Mouse (Mus musculus): Measurements from ENCODE around the gene Pkp4. TPM values are rescaled to one million over a fixed set of nuclear protein-coding genes. Genes with fewer than 3 reads are reported as not detected.
A peak's percentile ranks its signal among the peaks of the same experiment; 100 is the strongest.

The Pkp4 gene
- polyA plus RNA-seq, 1 experiment from 2014 or later, result 7.7 TPM

DNA sequence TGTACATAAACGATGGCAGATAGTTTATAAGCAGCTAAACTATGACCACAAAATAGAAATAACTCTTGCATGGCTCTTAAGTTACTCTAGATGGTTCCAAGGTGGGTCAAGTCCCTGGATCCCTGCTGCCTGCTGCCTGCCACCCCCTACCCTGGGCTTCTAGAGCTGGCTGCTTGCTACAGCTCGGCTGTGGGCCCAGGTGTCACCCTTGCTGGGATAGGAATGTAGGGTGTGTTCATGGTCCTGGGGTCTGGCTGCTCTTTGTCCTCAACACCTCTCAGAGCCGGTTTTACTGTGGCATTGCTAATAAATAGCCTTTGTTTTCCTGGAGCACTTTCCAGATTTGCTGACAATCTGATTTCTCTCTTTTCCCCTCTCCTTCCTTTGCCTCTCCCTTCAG is 189.4 kb downstream of the Pkp4 start:
- Histone ChIP-seq H3K27ac (ENCODE audit: low read depth) (no peak overlapping the region), H3K27me3 (ENCODE audit: insufficient read depth, low read length) (no peaks in the 10 kb centered on the region), H3K9ac (replicated peaks) (no peak overlapping the region), H3K4me1 (ENCODE audit: insufficient read depth) (0 out of 2 replicates have a peak, but pooled peaks cover 3% of the 10 kb centered on the region), H3K36me3 (replicated peaks; ENCODE audit: insufficient read depth, low read length) (peaks cover 11% of the 10 kb centered on the region), H3K4me2 (ENCODE audit: low read depth, low read length) (no peak overlapping the region), H3K4me3 (ENCODE audit: low read depth, low read length) (no peak overlapping the region), H3K9me3 (ENCODE audit: low read length) (no peaks in the 10 kb centered on the region)
- 66% methylated on average over 3 of the region's 3 CpGs for WGBS (ENCODE audit: insufficient replicate concordance)
- DNase-seq, result no peak
- no peak for ATAC-seq
- TF ChIP-seq CTCF (IDR thresholded peaks at IDR 0.05; ENCODE audit: low read depth) (no peak), EP300 (IDR thresholded peaks at IDR 0.05; ENCODE audit: low read depth) (no peak)

DNA sequence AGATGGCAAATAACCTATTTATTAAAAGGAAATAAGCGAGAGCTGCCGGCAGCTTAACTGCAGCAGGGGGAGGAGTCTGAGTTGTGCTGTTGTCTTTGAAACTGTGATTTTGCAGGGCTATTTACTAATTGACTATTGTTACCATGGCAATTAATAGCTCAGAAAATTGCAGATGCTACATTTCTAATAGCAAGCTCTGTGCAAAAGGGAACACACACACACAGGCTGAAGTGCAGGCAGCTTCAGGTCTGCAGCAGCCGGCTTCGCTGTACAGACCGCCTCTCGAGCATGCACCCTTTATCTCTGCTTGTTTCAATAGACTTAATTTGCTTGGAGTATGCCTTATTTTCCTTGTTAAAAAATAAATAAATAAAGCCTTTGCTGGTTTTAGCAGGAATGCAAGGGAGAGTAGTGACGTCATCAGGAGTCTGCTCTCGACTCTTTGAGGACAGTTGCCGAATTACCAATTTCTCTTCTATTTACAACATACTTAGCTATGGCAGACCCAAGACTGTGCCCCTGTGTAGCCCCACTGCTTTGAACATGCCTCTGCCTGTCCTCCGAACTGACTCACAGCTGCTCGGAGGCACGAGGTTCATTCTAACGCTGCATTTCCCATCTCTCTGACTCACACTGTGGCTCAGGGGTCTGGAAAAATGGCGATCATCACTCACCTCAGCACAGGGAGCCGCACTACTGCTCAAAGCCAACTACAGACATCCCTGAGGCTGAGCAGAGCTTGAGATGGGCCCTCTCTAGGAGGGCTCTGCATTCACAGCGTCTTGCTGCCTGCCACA is 190.9 kb downstream of the Pkp4 start:
- 81% methylated on average over 16 of the region's 16 CpGs for WGBS (ENCODE audit: insufficient replicate concordance)
- Histone ChIP-seq H3K4me3 (ENCODE audit: low read depth, low read length) (no peak overlapping the region), H3K27ac (ENCODE audit: low read depth) (no peak overlapping the region), H3K4me2 (ENCODE audit: low read depth, low read length) (no peak overlapping the region), H3K9ac (replicated peaks) (no peak overlapping the region), H3K36me3 (replicated peaks; ENCODE audit: insufficient read depth, low read length) (peaks cover 11% of the 10 kb centered on the region), H3K27me3 (ENCODE audit: insufficient read depth, low read length) (no peaks in the 10 kb centered on the region), H3K9me3 (ENCODE audit: low read length) (no peaks in the 10 kb centered on the region), H3K4me1 (ENCODE audit: insufficient read depth) (0 out of 2 replicates have a peak, but pooled peaks cover under 1% of the 10 kb centered on the region)
- no peak for ATAC-seq
- no peak for DNase-seq
- TF ChIP-seq EP300 (IDR thresholded peaks at IDR 0.05; ENCODE audit: low read depth) (no peak), CTCF (IDR thresholded peaks at IDR 0.05; ENCODE audit: low read depth) (no peak)

DNA sequence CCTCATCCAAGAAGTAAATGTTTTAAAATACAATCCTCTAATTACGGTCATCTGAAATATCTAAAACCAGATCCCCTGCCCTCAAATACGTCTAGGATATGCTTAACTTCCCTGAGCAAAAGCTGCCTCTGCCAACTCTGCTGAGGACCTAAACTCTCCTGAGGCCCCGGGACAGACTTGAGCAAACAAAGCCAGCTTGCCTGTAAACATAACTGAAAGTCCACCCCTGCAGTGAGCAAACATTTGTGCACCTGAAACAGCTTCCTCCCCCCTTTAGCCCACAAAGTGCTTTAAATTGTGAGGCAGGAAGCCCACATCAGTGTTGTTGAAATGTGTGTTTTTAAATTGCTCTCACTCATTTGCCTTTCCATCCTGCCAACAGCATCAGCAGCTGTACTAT is 193.2 kb downstream of the Pkp4 start:
- peak overlapping the region; percentile 47 for H3K4me2 ChIP-seq (ENCODE audit: low read depth, low read length)
- peak overlapping the region; percentile 76 for H3K27ac ChIP-seq (ENCODE audit: low read depth)

DNA sequence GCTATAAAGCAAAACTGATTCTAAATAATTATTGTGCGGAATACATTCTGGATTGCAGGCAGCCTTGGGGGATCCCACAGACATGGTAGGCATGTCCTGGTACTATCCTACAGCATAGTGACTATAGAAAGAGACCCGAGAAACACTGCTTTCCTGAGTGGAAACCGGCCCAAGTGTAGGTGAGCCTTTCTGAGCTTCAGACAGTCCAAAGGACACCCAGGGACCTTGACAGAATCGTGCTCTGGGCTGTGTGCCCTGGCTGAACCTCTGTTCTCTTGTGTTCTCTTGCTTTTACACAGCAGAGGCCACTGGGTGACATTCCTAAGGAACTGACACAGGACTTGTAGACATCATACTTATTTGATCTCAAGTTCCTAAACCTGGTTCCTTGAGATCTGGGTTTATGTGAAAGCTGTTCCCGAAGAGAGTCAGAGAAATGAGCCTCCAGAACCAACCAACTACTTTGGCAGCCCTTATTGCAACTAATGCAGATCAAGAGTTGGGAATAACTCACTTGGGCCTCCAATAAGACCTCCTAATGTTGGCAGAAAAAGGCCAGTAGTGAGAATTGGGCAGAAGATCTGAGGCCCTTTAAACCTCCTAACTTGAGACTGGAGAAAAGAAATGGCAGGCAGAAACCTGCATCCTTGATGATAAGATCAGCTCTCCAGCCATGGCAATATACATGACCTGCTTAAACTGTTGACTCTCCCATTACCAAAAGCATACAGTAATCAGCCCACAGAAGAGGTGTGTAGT is 195.1 kb downstream of the Pkp4 start:
- Histone ChIP-seq H3K27ac (ENCODE audit: low read depth) (no peak overlapping the region), H3K36me3 (replicated peaks; ENCODE audit: insufficient read depth, low read length) (peaks cover 3% of the 10 kb centered on the region), H3K9me3 (ENCODE audit: low read length) (no peaks in the 10 kb centered on the region), H3K27me3 (ENCODE audit: insufficient read depth, low read length) (no peaks in the 10 kb centered on the region), H3K9ac (replicated peaks) (no peak overlapping the region), H3K4me2 (ENCODE audit: low read depth, low read length) (no peak overlapping the region), H3K4me3 (ENCODE audit: low read depth, low read length) (no peak overlapping the region), H3K4me1 (ENCODE audit: insufficient read depth) (no peaks in the 10 kb centered on the region)
- TF ChIP-seq EP300 (IDR thresholded peaks at IDR 0.05; ENCODE audit: low read depth) (no peak), CTCF (IDR thresholded peaks at IDR 0.05; ENCODE audit: low read depth) (no peak)
- DNase-seq (no peak), ATAC-seq (no peak)
- WGBS (ENCODE audit: insufficient replicate concordance), result 70% methylated on average over 5 of the region's 5 CpGs

More for the DNA sequence above, 193.2 kb downstream of the Pkp4 start:
- Histone ChIP-seq H3K9me3 (ENCODE audit: low read length) (no peaks in the 10 kb centered on the region), H3K4me1 (ENCODE audit: insufficient read depth) (no peaks in the 10 kb centered on the region), H3K27me3 (ENCODE audit: insufficient read depth, low read length) (no peaks in the 10 kb centered on the region), H3K36me3 (replicated peaks; ENCODE audit: insufficient read depth, low read length) (peaks cover 7% of the 10 kb centered on the region), H3K4me3 (ENCODE audit: low read depth, low read length) (no peak overlapping the region), H3K9ac (replicated peaks) (no peak overlapping the region)
- ATAC-seq, result peak; percentile 82
- TF ChIP-seq CTCF (IDR thresholded peaks at IDR 0.05; ENCODE audit: low read depth), result no peak
- no peak for TF ChIP-seq EP300 (IDR thresholded peaks at IDR 0.05; ENCODE audit: low read depth)
- WGBS (ENCODE audit: insufficient replicate concordance), result 57% methylated on average over 3 of the region's 3 CpGs
- DNase-seq, result no peak

DNA sequence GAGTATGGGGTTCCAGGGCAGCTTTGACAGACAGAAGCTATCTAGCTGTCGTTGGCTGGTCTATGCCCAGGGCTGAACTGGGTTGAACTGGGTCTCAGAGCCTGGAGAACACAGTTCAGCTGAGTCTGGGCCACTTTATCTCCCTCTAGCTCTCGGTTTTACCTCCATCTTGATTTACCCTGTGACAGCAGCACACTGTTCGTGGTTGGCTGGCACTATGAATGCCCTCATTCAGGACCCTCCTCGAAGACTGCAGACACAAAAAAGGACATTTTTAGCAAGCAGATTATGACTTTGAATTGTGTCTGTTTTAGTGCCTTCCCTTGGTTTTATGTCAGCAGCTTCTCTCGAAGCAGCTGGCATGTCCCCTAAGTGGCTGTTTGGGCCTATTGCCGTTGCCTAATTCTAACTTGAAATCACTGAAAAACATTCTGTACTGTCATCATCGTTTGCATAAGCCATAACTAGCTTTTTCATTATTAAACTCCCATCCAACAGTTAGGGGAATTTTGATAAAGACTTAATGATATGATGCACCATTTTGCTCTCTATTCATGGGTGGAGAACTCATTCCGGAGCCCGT is 199.2 kb downstream of the Pkp4 start:
- Histone ChIP-seq H3K4me2 (ENCODE audit: low read depth, low read length) (no peak overlapping the region), H3K4me3 (ENCODE audit: low read depth, low read length) (no peak overlapping the region), H3K4me1 (ENCODE audit: insufficient read depth) (no peaks in the 10 kb centered on the region), H3K36me3 (replicated peaks; ENCODE audit: insufficient read depth, low read length) (peaks cover 3% of the 10 kb centered on the region), H3K27me3 (ENCODE audit: insufficient read depth, low read length) (no peaks in the 10 kb centered on the region), H3K9ac (replicated peaks) (no peak overlapping the region), H3K27ac (ENCODE audit: low read depth) (no peak overlapping the region), H3K9me3 (ENCODE audit: low read length) (no peaks in the 10 kb centered on the region)
- ATAC-seq (no peak), DNase-seq (no peak)
- WGBS (ENCODE audit: insufficient replicate concordance), result 67% methylated on average over 9 of the region's 9 CpGs
- no peak for TF ChIP-seq CTCF (IDR thresholded peaks at IDR 0.05; ENCODE audit: low read depth)
- TF ChIP-seq EP300 (IDR thresholded peaks at IDR 0.05; ENCODE audit: low read depth), result no peak

DNA sequence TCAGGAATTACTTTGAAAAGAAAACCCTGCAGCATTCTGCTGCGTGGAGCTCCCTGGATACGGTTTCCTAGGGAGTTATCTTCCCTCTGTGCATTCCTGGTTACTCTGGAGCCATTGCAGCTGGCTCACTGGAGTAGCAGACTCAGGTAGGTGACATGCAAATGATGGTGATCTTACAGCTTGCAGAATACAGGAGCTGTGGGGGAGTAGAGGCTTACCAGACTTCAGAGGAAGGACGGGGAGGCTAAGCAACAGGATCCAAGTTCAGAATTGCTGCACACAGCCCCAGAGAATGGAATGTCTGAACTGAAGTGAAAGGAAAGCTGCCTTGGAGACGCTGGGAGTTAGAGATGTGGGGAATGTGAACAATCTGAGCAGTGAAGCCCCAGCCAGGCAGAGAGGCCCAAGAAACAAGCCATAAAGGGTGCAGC is 200.7 kb downstream of the Pkp4 start:
- H3K27ac ChIP-seq (ENCODE audit: low read depth), result no peak overlapping the region
- 58% methylated on average over 4 of the region's 4 CpGs for WGBS (ENCODE audit: insufficient replicate concordance)
- no peak overlapping the region for H3K4me2 ChIP-seq (ENCODE audit: low read depth, low read length)
- TF ChIP-seq EP300 (IDR thresholded peaks at IDR 0.05; ENCODE audit: low read depth) (no peak), CTCF (IDR thresholded peaks at IDR 0.05; ENCODE audit: low read depth) (no peak)
- no peak overlapping the region for H3K4me3 ChIP-seq (ENCODE audit: low read depth, low read length)
- no peak for DNase-seq
- no peaks in the 10 kb centered on the region for H3K4me1 ChIP-seq (ENCODE audit: insufficient read depth)
- H3K36me3 ChIP-seq (replicated peaks; ENCODE audit: insufficient read depth, low read length), result no peaks in the 10 kb centered on the region
- H3K27me3 ChIP-seq (ENCODE audit: insufficient read depth, low read length), result no peaks in the 10 kb centered on the region
- no peaks in the 10 kb centered on the region for H3K9me3 ChIP-seq (ENCODE audit: low read length)
- H3K9ac ChIP-seq (replicated peaks), result no peak overlapping the region
- ATAC-seq, result no peak

Measured in liver, postnatal 0 days (tissue).